Mouse (Mus musculus) liver, embryonic 12.5 days (tissue): ENCODE results near the gene Prim1. TPM values are rescaled to one million over a fixed set of nuclear protein-coding genes. Genes with fewer than 3 reads are reported as not detected.

Experiments
- ATAC-seq: fragments of 200-750 bp; cut with Nextera tagmentation; 2 replicates; pipeline ENCODE4 v1.8.0; 2017; ENCODE audit warnings: moderate number of reproducible peaks, mild to moderate bottlenecking, moderate library complexity
- H3K27ac ChIP-seq: fragments of 300-500 bp; sonication (generic); 2 replicates; pipeline ENCODE4 v1.5.1; 2016; ENCODE audit warnings: mild to moderate bottlenecking
- H3K27me3 ChIP-seq: fragments of 300-500 bp; sonication (generic); replicated peaks from 2 replicates; pipeline ENCODE4 v1.6.1; 2016; ENCODE audit warnings: mild to moderate bottlenecking, moderate library complexity
- H3K36me3 ChIP-seq: fragments of 300-500 bp; sonication (generic); 2 replicates; pipeline ENCODE4 v1.6.1; 2016; ENCODE audit warnings: mild to moderate bottlenecking, moderate library complexity
- H3K4me1 ChIP-seq: fragments of 300-500 bp; sonication (generic); 2 replicates; pipeline ENCODE4 v1.6.1; 2016
- H3K4me2 ChIP-seq: fragments of 300-500 bp; sonication (generic); 2 replicates; pipeline ENCODE4 v1.6.1; 2016; ENCODE audit warnings: mild to moderate bottlenecking, moderate library complexity
- H3K4me3 ChIP-seq: fragments of 300-500 bp; sonication (generic); 2 replicates; pipeline ENCODE4 v1.5.1; 2016; ENCODE audit warnings: mild to moderate bottlenecking, moderate library complexity
- H3K9ac ChIP-seq: fragments of 300-500 bp; sonication (generic); 2 replicates; pipeline ENCODE4 v1.6.1; 2016; ENCODE audit warnings: mild to moderate bottlenecking, moderate library complexity
- H3K9me3 ChIP-seq: fragments of 300-500 bp; sonication (generic); replicated peaks from 2 replicates; pipeline ENCODE4 v1.6.1; 2016; ENCODE audit warnings: mild to moderate bottlenecking, moderate library complexity
- whole genome bisulfite sequencing: fragments of 180-500 bp; shearing (Covaris S2); methylation state at CpG from one replicate; pipeline ENCODE4 v1.1.7; 2016; ENCODE audit not compliant: insufficient replicate concordance; 5-methylcytosine and 5-hydroxymethylcytosine counted together
- polyA plus RNA-seq: library from polyadenylated mRNA; unstranded; fragments of >200 nt; fragmentation: Nextera tagmentation; extraction: Ambion mirVana; gene quantifications from 2 replicates; pipeline ENCODE4 v1.2.1, GENCODE M21; 2016

The Prim1 gene
- polyA plus RNA-seq = 88.9 and 93.3 TPM in 2 replicates

DNA sequence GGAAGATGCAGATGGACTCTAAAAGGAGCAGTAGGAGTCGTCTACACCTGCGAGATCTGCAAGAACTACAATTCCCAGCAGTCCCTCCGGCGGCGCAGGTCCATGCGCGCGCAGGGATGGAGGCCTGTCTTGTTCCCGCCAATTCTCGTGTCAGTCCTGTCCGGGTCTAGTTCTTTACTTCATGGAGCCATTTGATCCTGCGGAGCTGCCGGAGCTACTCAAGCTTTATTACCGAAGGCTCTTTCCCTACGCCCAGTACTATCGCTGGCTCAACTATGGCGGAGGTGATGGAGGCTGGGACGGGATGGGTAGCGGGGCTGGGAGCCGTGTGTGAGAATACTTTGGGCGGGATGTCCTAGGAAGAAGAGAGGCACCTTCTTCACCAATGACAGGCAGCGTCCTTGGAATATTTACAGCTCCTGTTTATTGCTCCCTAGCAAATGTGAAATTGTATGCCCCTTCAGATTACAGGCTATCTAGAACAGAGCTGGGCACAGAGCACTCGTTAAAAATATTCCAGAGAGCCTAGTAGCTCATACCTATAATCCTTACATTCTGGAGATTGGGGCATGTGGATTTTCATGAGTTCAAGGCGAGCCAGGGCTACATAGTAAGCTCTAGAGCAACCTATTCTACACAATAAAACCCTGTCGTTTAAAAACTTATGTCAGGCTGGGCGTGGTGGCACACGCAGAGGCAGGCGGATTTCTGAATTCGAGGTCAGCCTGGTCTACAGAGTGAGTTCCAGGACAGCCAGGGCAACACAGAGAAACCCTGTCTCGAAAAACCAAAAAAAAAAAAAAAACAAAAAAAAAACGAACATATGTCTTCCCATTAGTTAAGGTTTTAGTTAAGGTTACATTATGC is at the start of gene Prim1:
Gene Prim1 (plus strand): TSS at position 101 of the 867 bp plus-strand sequence.
- no peaks in the 10 kb centered on the region for H3K27me3 ChIP-seq
- H3K9ac ChIP-seq = peak within 1 kb of the TSS; percentile 75
- peak within 1 kb of the TSS; percentile 76 for H3K27ac ChIP-seq
- 2% methylated on average over 31 of the region's 31 CpGs for WGBS
- H3K4me2 ChIP-seq = peak within 1 kb of the TSS; percentile 84
- peak within 1 kb of the TSS; percentile 69 for H3K4me3 ChIP-seq
- ATAC-seq = peak; percentile 95
- peaks cover 15% of the 10 kb centered on the region for H3K4me1 ChIP-seq
- peaks cover 32% of the 10 kb centered on the region for H3K36me3 ChIP-seq
- no peaks in the 10 kb centered on the region for H3K9me3 ChIP-seq

DNA sequence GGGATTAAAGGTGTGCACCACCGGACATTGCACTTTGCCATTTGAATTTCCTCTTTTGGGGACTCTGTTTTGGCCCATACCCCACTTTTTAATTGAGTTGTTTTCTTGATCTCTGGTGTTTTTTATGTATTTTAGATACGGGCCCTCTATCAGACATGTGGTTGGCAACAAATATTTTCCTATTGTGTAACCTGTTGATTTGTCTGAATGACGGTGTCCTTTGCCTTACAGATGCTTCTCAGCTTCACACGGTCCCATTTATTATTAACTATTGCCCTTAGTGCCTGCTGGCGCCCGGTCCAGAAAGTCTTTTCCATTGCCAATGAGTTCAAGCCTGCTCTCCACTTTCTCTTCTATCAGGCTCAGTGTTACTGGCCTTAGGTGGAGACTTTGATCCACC is 48.5 kb upstream of the Prim1 start:
- no peak overlapping the region for H3K4me3 ChIP-seq
- 68% methylated on average over 6 of the region's 6 CpGs for WGBS
- H3K9ac ChIP-seq = no peak overlapping the region
- H3K4me2 ChIP-seq = no peak overlapping the region
- H3K4me1 ChIP-seq = peaks cover 13% of the 10 kb centered on the region; the same call in 1 of the 2 replicates
- H3K36me3 ChIP-seq = no peaks in the 10 kb centered on the region
- H3K27me3 ChIP-seq = no peaks in the 10 kb centered on the region
- H3K27ac ChIP-seq = no peak overlapping the region
- H3K9me3 ChIP-seq = no peaks in the 10 kb centered on the region
- ATAC-seq = no peak

DNA sequence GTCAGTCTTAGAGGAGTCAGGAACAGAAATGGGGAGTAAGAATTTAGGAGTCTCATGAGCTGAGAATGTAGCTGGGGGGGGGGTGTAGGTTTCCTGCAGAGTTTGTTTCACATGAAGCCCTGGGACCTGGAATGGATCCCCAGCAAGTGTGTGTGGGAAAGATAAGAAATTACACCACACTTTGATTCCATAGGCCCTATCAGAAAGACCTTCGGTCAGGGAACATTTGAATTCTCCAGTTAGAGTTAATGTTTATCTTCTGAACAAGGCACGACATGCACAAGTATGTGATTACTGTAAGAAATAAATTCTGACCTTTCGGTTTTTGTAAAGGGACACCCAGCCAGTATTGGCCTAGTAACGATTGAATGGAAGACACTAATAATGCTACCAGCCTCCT is 45.1 kb upstream of the Prim1 start:
- Histone ChIP-seq H3K36me3 (no peaks in the 10 kb centered on the region), H3K27me3 (no peaks in the 10 kb centered on the region), H3K4me2 (no peak overlapping the region)

DNA sequence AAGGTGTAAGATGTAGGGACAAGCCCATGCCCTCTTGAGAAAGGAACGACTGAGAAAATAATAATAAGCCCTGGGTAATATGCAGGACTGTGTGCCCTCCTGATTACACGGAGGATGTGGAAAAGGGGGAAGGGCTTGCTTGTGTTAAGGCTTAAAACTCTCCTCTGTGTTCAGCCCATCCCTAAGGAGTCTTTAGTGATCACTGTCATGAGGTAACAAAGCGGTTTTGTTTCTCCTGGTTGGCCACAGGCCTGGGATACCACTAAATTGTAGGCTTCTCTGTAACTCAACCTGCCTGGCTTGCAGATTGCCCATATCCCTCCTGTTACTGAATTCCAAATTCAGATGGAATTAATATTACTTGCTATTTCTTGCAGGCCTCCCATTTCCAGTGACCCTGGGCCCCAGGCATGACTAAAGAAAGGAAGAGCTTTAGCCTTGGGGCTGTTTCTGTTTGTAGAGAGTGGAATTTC is 44.6 kb upstream of the Prim1 start:
- no peaks in the 10 kb centered on the region for H3K9me3 ChIP-seq
- H3K36me3 ChIP-seq = no peaks in the 10 kb centered on the region
- WGBS = 57% methylated on average over 3 of the region's 3 CpGs
- peaks cover 13% of the 10 kb centered on the region; the same call in 1 of the 2 replicates for H3K4me1 ChIP-seq
- H3K27me3 ChIP-seq = no peaks in the 10 kb centered on the region
- no peak overlapping the region for H3K27ac ChIP-seq
- no peak overlapping the region for H3K4me3 ChIP-seq
- no peak overlapping the region for H3K9ac ChIP-seq
- no peak overlapping the region for H3K4me2 ChIP-seq
- no peak for ATAC-seq

More for the DNA sequence above, 45.1 kb upstream of the Prim1 start:
- Histone ChIP-seq H3K9ac (no peak overlapping the region), H3K4me1 (peaks cover 13% of the 10 kb centered on the region; the same call in 1 of the 2 replicates), H3K27ac (no peak overlapping the region), H3K4me3 (no peak overlapping the region), H3K9me3 (no peaks in the 10 kb centered on the region)
- 0 out of 2 replicates have a peak, but pooled peaks have one; percentile 21 for ATAC-seq
- 24% methylated on average over 4 of the region's 4 CpGs for WGBS

DNA sequence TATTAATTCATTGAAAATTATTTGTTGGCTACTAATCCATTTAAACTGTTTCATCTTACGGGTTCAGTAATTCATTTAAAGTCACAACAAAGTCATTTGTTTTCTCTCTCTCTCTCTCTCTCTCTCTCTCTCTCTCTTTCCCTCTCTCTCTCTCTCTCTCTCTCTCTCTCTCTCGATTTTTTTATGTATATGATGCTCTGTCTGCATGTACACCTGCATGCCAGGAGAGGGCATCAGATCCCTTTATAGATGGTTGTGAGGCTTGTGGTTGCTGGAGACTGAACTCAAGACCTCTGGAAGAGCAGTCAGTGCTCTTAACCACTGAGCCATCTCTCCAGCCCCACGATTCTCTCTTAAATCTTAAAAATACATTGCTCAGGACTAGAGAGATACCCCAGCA is 43.8 kb upstream of the Prim1 start:
- Histone ChIP-seq H3K36me3 (no peaks in the 10 kb centered on the region), H3K4me2 (no peak overlapping the region)
- 44% methylated on average over 3 of the region's 3 CpGs for WGBS

DNA sequence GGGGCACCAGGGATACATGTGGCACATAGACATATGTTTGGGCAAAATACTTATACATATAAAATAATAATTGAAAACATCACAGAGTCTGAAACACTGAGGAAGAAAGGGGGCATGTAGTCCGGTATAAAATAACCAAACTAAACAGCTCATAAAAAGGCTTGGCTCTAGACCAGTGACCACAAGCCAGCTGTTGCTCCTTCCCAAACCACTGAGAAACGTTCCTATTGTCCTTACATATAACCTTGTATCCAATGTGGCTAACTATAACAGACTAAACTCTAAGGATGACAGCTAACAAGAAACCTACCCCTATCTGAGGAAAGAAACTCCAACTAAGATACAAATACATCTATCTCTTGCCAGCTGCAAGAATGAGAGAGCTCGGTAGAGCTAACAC is 40.9 kb upstream of the Prim1 start:
- ATAC-seq = no peak
- H3K9me3 ChIP-seq = no peaks in the 10 kb centered on the region
- H3K27me3 ChIP-seq = no peaks in the 10 kb centered on the region
- peaks cover 13% of the 10 kb centered on the region; the same call in 1 of the 2 replicates for H3K4me1 ChIP-seq
- WGBS = 59% methylated on average over 3 of the region's 3 CpGs
- H3K4me3 ChIP-seq = no peak overlapping the region
- no peaks in the 10 kb centered on the region for H3K36me3 ChIP-seq
- H3K27ac ChIP-seq = no peak overlapping the region
- H3K9ac ChIP-seq = no peak overlapping the region
- no peak overlapping the region for H3K4me2 ChIP-seq

More for the DNA sequence above, 43.8 kb upstream of the Prim1 start:
- Histone ChIP-seq H3K4me1 (peaks cover 13% of the 10 kb centered on the region; the same call in 1 of the 2 replicates), H3K4me3 (no peak overlapping the region), H3K9me3 (no peaks in the 10 kb centered on the region), H3K9ac (no peak overlapping the region), H3K27ac (no peak overlapping the region), H3K27me3 (no peaks in the 10 kb centered on the region)
- no peak for ATAC-seq

DNA sequence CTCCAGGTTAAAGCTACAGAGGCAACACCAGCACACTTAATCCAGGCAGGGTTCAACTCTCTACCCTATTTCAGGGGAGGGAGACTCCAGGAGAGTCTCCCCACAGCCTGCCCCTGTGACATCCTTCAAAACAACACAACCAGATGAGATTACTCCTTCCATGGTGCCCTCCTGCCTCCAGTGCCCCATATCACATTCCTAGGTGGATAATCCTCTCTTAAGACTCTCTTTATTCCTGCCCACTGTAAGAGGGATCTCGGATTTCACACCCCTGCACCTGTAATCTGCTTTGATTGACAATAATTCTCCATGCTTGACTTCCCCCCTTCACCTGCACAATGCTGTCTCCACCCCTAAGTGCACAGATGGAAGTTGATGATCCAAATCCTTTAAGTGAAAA is 39.5 kb upstream of the Prim1 start:
- Histone ChIP-seq H3K9ac (no peak overlapping the region), H3K27ac (no peak overlapping the region), H3K4me1 (0 out of 2 replicates have a peak, but pooled peaks cover 1% of the 10 kb centered on the region), H3K4me2 (no peak overlapping the region), H3K4me3 (no peak overlapping the region), H3K36me3 (no peaks in the 10 kb centered on the region), H3K27me3 (no peaks in the 10 kb centered on the region), H3K9me3 (no peaks in the 10 kb centered on the region)
- 16% methylated on average over 1 of the region's 1 CpGs for WGBS
- no peak for ATAC-seq

DNA sequence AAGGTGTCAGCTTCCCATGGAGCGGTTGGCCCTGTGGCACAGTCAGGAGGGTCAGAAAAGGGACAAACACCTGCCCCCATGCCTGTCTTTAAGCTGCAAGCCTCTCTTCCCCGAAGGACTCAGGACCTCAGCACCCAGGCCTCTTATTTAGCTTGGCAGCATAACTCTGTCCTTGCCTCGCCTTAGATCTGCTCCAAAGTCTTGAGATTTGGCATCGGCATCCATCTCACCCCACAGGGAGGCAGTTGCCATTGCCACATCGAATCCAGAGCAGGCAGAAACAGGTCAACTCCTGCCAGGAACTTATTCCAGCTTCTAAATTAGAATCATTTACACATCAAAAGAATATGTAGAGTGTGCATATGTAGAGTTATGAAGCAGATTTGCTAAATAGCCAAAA is 30.3 kb upstream of the Prim1 start:
- WGBS = 57% methylated on average over 5 of the region's 5 CpGs

DNA sequence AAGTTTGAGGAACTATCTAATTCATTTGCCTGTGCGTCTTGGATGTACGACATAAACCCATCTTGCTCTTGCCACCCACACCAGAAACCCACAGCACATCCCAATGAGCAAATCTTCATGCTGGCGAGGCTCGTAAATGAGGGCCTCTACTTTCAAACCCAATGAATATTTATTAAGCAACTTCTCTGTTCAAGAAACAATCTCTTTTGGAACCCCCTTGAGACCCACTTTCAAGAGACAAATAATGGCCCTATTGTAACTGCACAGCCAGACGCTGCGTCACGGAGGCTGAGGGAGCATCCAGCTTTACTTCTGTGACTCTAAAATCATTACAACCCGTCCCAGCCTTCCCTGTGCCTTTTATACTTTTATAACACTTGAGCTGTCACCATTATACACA is 29.4 kb upstream of the Prim1 start:
- Histone ChIP-seq H3K27ac (no peak overlapping the region), H3K36me3 (no peaks in the 10 kb centered on the region), H3K4me2 (no peak overlapping the region), H3K4me3 (no peak overlapping the region), H3K27me3 (no peaks in the 10 kb centered on the region; the same call in 1 of the 2 replicates), H3K4me1 (no peaks in the 10 kb centered on the region), H3K9ac (no peak overlapping the region), H3K9me3 (no peaks in the 10 kb centered on the region)
- ATAC-seq = no peak
- WGBS = 70% methylated on average over 8 of the region's 8 CpGs

More for the DNA sequence above, 30.3 kb upstream of the Prim1 start:
- H3K9me3 ChIP-seq = no peaks in the 10 kb centered on the region
- no peaks in the 10 kb centered on the region; the same call in 1 of the 2 replicates for H3K27me3 ChIP-seq
- H3K27ac ChIP-seq = no peak overlapping the region
- no peaks in the 10 kb centered on the region for H3K4me1 ChIP-seq
- H3K4me2 ChIP-seq = no peak overlapping the region
- ATAC-seq = no peak
- no peak overlapping the region for H3K4me3 ChIP-seq
- no peaks in the 10 kb centered on the region for H3K36me3 ChIP-seq
- no peak overlapping the region for H3K9ac ChIP-seq

DNA sequence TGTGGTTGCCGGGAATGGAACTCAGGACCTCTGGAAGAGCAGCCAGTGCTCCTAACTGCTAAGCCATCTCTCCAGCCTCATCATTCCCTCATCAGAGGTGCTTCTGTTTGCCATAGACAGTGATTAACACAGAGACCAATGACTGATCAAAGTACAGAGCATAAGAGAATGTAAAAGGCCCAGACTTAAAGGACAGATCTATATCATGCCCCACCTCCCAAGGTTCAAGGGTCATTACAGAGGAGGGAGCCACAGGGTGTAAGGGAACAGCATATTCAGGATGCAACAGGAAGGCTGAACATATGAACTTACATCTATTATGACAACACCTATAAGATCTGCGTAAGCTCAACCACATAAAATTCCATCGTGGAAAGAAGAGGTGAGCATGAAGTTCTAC is 18.3 kb upstream of the Prim1 start:
- H3K27me3 ChIP-seq = no peaks in the 10 kb centered on the region
- no peaks in the 10 kb centered on the region for H3K36me3 ChIP-seq
- no peak for ATAC-seq
- no peaks in the 10 kb centered on the region for H3K4me1 ChIP-seq
- 67% methylated on average over 3 of the region's 3 CpGs for WGBS
- no peaks in the 10 kb centered on the region for H3K9me3 ChIP-seq
- H3K4me2 ChIP-seq = no peak overlapping the region
- no peak overlapping the region for H3K9ac ChIP-seq
- H3K4me3 ChIP-seq = no peak overlapping the region
- no peak overlapping the region for H3K27ac ChIP-seq

DNA sequence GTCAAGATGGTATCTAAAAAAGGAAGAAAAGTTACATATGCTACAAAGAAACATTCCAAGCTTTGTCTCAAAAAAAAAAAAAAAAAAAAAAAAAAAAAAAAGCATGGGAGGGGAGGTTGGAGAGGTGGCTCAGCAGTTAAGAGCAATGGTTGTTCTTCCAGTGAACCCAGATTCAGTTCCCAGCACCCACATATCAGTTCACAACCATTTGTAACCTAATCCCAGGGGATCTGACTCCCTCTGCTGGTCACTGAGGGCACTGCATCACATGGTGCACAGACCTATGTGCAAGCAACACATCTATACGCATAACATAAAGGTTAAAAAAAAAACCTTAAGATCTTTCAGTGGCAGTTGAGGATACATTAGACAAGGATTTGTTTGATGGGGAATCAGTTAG is 16.7 kb upstream of the Prim1 start:
- whole genome bisulfite sequencing = 88% methylated on average over 1 of the region's 1 CpGs
- H3K9me3 ChIP-seq = no peaks in the 10 kb centered on the region
- no peaks in the 10 kb centered on the region for H3K36me3 ChIP-seq
- no peak overlapping the region for H3K9ac ChIP-seq
- no peaks in the 10 kb centered on the region for H3K27me3 ChIP-seq
- no peak overlapping the region for H3K4me3 ChIP-seq
- no peak overlapping the region for H3K27ac ChIP-seq
- no peak for ATAC-seq
- no peaks in the 10 kb centered on the region for H3K4me1 ChIP-seq
- H3K4me2 ChIP-seq = no peak overlapping the region

DNA sequence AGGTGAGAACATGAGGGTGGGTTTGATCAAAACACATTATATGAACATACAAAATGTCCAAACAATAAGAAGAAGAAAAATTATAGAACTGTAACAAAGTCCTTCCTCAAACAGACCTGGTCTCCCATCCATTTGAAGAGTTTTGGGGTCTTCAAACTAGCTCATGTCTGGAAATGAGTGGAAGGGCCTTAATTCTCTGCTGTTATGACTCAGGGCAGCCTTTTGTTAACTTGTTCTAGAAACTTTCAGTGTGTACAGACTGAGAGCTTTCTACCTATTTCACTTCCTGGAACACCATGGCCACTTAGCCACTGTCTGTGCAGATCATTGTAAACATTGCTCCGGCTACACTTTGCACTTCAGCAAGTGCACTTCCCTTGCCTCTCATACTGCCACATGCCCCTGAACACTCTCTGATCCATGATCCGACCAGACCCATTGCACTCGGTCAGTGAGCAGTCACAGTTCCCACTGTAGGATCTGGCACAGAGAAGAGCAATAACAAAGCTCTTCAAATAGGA is 11.6 kb upstream of the Prim1 start:
- no peak overlapping the region for H3K27ac ChIP-seq
- 60% methylated on average over 3 of the region's 3 CpGs for WGBS
- no peaks in the 10 kb centered on the region for H3K36me3 ChIP-seq
- no peak for ATAC-seq
- no peak overlapping the region for H3K4me3 ChIP-seq
- no peaks in the 10 kb centered on the region for H3K27me3 ChIP-seq
- no peaks in the 10 kb centered on the region for H3K4me1 ChIP-seq
- no peak overlapping the region for H3K4me2 ChIP-seq
- H3K9ac ChIP-seq = no peak overlapping the region
- H3K9me3 ChIP-seq = no peaks in the 10 kb centered on the region
